Mouse (Mus musculus) urinary bladder, adult 18-20 months (tissue): Measurements from ENCODE around the gene Kalrn.
"Not testable (repeated sequence)": the region's sequence is repeated elsewhere in the genome, so short reads cannot be mapped to it uniquely, and the experiment has no call there.

Experiments
- DNase-seq, 2 experiments: peaks; one replicate each; pipeline ENCODE4 v3.0.0; 2022; ENCODE audit warnings: low spot score in 2 of 2, mixed read lengths in 2 of 2

Kalrn gene

GRCm38 (mm10) chr16:34314071-34314470, 259.3 kb downstream of the Kalrn start:
- no peak for DNase-seq

GRCm38 (mm10) chr16:34311577-34311976, 261.8 kb downstream of the Kalrn start:
- DNase-seq = no peak

DNA sequence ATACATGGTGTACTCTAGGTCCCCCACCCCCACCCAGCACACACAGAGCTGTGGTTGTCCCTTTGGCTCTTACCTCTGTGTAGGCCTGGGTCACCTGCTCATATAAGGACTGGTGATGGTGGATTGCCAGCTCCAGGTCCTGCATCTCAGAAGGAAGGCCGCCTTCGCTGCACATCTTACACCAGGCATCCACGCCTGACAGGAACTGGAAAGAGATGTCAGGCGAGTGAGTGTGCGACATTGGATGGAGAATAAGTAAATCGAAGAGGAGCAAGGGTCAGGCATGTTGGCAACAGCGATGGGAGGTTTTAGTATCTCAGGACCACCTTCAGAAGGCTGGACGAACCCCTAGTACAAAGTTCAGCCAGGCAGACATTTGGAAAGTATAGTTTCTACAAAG, 263.0 kb downstream of the Kalrn start:
- no peak for DNase-seq

DNA sequence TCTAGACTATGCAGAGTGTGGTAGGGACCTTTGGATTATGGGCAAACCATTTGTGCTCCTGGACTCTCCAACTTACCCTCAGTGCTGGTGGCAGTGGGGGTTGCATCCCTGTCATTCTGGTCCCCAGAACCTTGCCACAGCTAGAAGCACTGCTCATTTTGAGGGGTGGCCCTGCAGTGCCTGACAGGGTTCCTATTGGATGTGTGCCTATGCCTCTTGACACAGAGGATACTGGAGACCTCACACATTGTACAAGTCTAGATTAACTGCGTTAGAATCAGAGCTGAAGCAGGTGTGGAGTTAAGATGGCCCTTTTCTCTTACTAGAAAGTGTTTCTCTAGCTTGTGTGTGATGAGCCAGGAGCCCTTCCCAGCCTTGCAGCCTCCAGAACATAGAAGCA, 265.0 kb downstream of the Kalrn start:
- DNase-seq = no peak

DNA sequence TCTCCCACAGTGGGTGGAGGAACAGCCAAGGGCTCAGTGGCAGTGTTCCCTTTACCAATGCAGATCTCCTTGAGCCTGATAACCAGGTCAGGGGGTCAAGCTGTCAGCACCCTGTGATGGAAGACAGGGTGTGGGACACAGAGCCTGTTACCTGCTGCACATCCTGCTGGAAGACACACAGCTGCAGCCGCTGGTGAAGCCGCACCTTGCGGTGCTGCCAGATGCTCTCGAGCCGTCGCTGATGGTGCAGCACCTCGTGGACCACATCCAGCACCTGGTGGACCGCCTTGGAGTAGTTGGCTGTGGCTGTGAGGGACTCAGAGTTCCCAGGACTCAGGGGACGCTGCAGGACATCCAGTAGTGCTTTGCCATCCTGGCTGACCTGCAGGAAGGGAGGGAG, 265.9 kb downstream of the Kalrn start:
- DNase-seq = no peak

DNA sequence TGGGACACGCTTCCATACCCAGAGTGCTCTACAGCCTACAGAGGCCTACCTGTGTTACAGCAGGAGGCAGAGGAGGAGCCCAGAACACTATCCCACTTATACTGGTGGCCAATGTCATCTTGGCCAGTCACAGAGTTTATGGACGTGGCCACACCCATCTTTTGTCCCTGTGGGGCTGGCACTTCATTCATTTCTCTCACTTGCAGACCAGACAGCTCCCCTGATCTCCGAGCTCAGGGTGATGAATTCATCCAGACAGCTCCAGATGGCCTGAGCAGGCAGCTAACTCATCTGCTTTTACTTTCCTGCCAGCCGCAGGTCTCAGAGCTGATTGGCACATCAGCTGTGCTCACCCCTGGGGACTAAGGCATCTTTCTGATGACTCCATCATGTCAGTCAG, 267.7 kb downstream of the Kalrn start:
- no peak for DNase-seq

GRCm38 (mm10) chr16:34303818-34304217, 269.5 kb downstream of the Kalrn start:
- not testable (repeated sequence) for DNase-seq

DNA sequence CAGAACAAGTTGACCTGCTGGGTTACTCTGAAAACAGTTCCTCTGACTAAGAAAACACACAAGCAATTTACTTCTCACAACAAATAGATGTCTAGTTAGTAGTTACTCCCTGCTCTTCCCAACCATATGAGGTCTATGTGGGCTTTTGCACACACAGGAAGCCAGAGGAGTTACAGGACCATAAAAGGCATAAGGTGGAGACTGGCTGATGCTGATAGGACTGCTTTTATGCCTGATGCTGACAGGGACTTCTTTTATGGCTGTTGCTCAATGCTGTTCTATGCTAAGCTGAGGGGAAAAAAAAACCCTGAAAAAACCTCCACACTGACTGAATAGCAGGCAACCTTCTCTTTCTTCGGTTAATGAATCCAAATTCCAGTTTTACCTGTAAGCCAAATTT, 270.8 kb downstream of the Kalrn start:
- DNase-seq = no peak

GRCm38 (mm10) chr16:34302063-34302462, 271.3 kb downstream of the Kalrn start:
- no peak for DNase-seq

DNA sequence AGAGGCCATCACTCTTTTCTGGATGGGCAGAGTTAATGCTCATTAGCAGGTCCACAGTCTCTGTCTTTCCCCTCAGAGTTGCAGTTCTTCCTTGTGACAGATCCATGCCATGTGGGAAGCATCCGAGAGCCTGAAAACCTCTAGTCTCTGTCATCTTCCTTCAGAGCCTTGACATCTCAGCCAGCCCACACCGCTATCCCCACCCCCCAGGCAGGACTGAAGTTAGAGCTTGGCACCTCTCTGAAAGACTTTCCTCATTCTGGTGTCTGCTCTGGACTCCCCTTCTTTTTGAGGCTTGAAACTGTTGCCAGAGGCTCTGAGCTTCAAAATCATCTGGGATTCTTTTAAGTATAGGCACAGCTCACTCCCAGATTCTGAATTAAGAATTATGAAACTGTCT, 274.1 kb downstream of the Kalrn start:
- no peak for DNase-seq

- DNase-seq = no peak
Measured at GRCm38 (mm10) chr16:34297911-34298682, 275.2 kb downstream of the Kalrn start.

GRCm38 (mm10) chr16:34294568-34294967, 278.8 kb downstream of the Kalrn start:
- DNase-seq = no peak

DNA sequence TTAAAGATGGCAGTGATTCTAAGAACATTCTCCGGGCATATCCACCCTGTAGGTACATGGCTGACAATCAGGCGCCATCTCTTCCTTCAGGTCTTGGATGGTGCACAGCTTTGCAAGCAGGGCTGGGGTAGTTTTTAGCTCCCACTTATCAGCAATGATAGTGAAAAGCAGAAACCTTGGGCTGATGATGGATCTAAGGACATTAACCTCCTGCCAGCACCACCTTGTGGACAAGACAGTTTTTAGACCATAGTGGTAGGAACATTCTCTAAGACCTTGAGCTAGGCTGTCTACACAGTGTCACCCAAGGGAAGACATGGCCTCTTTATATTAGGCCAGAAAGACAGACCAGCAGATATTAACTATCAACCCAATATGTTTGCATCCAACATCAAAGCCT, 279.7 kb downstream of the Kalrn start:
- DNase-seq = no peak

DNA sequence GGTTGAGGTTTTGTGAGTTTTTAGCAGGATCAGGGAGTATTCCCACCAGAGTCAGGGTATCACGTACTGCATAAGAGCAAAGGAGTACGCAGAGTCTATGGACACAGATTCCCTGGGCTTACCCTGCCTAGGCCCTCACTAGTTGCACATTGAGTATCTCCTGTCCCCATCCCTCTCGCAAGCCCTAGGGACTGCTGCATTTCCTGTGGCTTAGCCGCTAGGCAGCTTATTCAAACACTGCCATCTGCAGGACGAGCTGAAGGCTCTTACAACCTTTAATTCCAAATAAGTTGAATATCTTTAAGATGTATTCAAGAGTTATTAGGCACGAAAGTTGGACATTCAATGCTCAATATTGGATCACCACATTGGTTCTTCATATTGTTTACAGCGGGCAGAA, 283.7 kb downstream of the Kalrn start:
- no peak for DNase-seq

DNA sequence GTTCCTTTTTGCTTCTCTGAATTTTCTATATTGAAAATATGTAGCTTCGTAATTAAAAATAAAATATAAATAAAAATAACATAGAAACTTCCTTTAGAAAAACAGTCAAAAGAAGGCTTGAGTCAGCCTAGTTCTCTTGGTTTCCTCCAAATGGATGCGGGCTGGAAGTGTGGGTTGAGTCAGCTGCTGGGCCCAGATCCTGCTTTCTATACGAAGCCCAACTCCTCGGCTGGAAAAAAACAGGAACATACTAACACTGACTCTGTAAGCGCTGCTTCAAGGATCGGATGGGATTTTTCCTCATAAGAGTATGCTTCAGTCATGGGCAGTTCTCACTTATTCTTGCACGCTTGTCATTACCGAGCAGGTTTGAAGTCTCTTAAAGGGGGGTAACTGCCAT, 291.3 kb downstream of the Kalrn start:
- no peak for DNase-seq

- no peak for DNase-seq
Measured at GRCm38 (mm10) chr16:34279654-34280383, 293.5 kb downstream of the Kalrn start.

DNA sequence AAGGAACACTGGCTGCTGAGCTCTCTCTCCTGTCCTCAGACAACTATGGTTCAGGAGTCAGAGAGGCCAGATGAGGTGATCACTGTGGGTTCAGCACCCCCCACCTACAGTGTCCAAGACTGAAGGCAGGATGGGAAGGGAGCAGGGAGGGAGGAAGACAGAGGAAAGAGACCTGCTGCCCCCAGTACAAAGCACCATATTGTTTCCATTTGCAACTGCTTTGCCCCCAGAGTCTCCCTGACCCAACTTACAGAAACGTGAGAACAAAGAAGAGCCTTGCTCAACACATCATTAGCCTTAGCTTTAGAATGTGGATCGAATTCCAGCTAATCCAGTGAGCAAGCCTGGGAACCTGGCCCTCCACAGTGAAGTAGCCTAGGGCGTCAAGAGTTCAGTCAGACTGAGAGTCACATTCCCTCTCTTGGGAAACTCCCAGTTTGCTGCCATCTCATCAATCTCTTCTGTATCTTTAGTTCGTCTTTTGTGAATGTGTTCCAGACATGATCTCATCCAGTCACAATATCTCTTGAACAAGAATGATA, 295.0 kb downstream of the Kalrn start:
- no peak for DNase-seq

- DNase-seq = peak in 1 of 2 experiments; percentile 18
Measured at GRCm38 (mm10) chr16:34274607-34275006, 298.7 kb downstream of the Kalrn start.

DNA sequence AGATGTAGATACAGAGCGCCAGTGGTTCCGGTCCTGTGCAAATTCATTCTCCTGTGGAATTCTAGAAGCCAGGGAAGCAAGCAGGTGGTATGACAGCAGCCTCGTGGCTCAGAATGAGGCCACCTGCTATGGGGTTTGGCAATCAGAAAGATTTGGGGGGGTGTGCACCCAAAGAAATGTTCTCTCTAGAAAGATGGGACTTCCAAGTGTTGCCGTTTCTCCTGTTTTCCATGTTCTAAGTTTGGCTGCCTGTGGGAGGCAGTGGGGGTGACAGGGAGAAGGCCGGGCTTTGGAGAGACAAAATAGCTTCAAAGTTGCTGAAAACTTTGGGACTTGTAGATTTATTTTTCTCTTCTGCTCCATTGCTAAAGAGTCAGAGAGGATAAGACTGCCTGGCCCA, 301.9 kb downstream of the Kalrn start:
- no peak for DNase-seq

DNA sequence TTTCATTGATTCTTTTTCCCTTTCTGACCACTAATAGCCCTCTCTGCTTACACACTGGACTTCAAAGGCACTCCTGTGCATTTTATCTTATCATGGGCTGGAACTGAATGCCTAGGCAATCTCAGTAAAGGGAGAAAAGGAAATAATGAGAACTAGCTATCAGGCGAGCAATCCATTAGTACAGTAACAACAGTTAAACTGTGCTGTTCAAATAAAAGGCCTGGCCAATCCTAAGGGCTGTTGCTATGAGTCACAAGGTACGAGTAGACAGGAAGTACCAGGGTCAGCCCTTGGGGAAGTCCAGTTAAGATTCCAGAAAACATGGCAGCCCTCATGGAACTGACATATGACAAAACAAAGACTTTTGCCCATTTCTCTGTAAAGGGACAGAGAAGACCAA, 302.7 kb downstream of the Kalrn start:
- DNase-seq = no peak

- no peak for DNase-seq
Measured at GRCm38 (mm10) chr16:34269642-34270041, 303.7 kb downstream of the Kalrn start.

- no peak for DNase-seq
Measured at GRCm38 (mm10) chr16:34267751-34268150, 305.6 kb downstream of the Kalrn start.

GRCm38 (mm10) chr16:34264671-34265070, 308.7 kb downstream of the Kalrn start:
- DNase-seq = no peak
